Mouse (Mus musculus): ENCODE data around the gene Gabbr2. TPM values are rescaled to one million over a fixed set of nuclear protein-coding genes. Genes with fewer than 3 reads are reported as not detected.

Gene Gabbr2
- polyA plus RNA-seq (2015; fragmentation: Nextera tagmentation; extraction: Ambion mirVana), result 11.0 and 13.3 TPM in 2 replicates

- peak within 1 kb of the TSS; percentile 92 for H3K27ac ChIP-seq (ENCODE audit: low read depth, low read length)
- H3K27me3 ChIP-seq (replicated peaks; ENCODE audit: control insufficient read depth, insufficient read depth, low read length), result no peaks in the 10 kb centered on the region; the same call in 1 of the 2 replicates
- no peaks in the 10 kb centered on the region for H3K36me3 ChIP-seq (ENCODE audit: control insufficient read depth, insufficient read depth, low read length)
- no peaks in the 10 kb centered on the region for H3K9me3 ChIP-seq (ENCODE audit: control insufficient read depth, low read length)
- peak within 1 kb of the TSS; percentile 65 for H3K4me2 ChIP-seq (ENCODE audit: low read length)
- peak; percentile 77 for ATAC-seq
- 1% methylated on average over 65 of the region's 134 CpGs for WGBS
- H3K9ac ChIP-seq (ENCODE audit: low read depth, low read length), result peak within 1 kb of the TSS; percentile 91
- H3K4me1 ChIP-seq (ENCODE audit: control insufficient read depth, insufficient read depth, low read depth, low read length), result peaks cover 26% of the 10 kb centered on the region
- H3K4me3 ChIP-seq (ENCODE audit: low read length), result peak within 1 kb of the TSS; percentile 75
Observed at GRCm38 (mm10) chr4:46991016-46991958, at the start of gene Gabbr2. Gene Gabbr2, minus strand, starts transcription at chr4:46991873.

DNA sequence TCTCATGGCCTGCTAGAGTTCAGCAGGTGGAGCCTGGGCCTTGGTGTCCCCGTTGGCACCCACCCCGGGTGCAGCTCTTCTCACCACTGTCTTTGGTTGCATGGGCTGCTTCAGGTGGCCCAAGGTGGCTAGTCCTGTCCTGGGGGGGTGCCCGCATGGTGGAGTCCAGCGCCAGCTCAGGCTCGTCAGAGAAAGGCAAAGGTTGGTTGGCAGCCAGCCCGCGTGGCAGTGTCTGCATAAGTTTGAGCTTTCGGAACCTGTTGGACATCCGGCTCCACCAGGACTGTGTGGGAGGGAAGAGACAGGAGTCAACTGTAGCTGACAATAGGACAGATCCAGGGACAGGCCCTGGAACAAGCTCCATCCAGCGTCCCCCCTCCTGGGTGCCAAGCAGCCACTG, 47.9 kb upstream of the Gabbr2 start:
- WGBS, result 89% methylated on average over 10 of the region's 10 CpGs
- Histone ChIP-seq H3K9ac (ENCODE audit: low read depth, low read length) (no peak overlapping the region), H3K4me2 (ENCODE audit: low read length) (no peak overlapping the region), H3K27ac (ENCODE audit: low read depth, low read length) (no peak overlapping the region), H3K4me3 (ENCODE audit: low read length) (no peak overlapping the region), H3K27me3 (replicated peaks; ENCODE audit: control insufficient read depth, insufficient read depth, low read length) (no peaks in the 10 kb centered on the region), H3K36me3 (ENCODE audit: control insufficient read depth, insufficient read depth, low read length) (peaks cover 21% of the 10 kb centered on the region), H3K9me3 (ENCODE audit: control insufficient read depth, low read length) (no peaks in the 10 kb centered on the region), H3K4me1 (ENCODE audit: control insufficient read depth, insufficient read depth, low read depth, low read length) (no peaks in the 10 kb centered on the region)
- ATAC-seq, result no peak

GRCm38 (mm10) chr4:47037321-47037657, 45.6 kb upstream of the Gabbr2 start:
- Histone ChIP-seq H3K9me3 (ENCODE audit: control insufficient read depth, low read length) (no peaks in the 10 kb centered on the region), H3K4me2 (ENCODE audit: low read length) (no peak overlapping the region), H3K4me3 (ENCODE audit: low read length) (no peak overlapping the region), H3K4me1 (ENCODE audit: control insufficient read depth, insufficient read depth, low read depth, low read length) (no peaks in the 10 kb centered on the region), H3K27ac (ENCODE audit: low read depth, low read length) (no peak overlapping the region), H3K27me3 (replicated peaks; ENCODE audit: control insufficient read depth, insufficient read depth, low read length) (no peaks in the 10 kb centered on the region), H3K9ac (ENCODE audit: low read depth, low read length) (no peak overlapping the region), H3K36me3 (ENCODE audit: control insufficient read depth, insufficient read depth, low read length) (peaks cover 21% of the 10 kb centered on the region; the same call in 1 of the 2 replicates)
- 14% methylated on average over 5 of the region's 5 CpGs for WGBS
- peak; percentile 63 for ATAC-seq

DNA sequence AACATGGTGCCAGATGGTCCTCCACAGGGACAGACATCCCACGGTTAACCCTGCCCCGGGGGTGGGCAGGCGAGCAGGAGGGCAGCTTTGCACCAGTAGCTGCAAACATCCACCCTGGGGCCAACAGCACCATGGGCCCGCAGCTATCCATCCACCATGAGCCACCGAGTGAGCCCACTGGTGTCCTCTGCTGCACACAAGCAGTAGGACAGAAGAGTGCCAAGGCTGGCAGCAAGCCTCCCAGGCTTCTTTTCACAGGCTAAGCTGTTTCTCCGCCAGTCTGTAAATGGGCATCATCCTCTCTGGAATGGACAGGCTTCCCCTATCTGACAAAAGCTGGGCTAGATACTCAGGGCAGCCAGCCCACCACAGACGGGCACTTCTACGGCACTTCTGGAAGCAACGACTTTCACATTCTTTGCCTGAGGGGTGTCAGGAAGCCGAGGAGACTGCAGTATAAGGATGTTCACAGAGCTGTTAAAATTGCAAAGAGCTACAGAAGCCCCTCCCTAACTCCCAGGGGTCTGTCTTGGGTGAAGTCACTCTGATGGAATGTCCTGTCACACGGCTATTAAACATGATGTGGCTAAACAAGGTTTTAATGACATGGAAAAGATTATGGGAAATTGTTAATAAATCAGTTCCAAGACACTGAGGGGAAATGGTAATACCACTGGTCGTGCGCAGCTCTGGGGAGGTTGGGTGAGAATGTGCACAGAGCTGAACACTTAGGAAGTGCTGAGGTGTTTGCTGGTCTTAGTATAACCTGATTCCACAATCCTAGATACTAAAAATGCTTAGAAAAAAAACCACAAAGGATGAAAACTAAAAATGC, 45.0 kb upstream of the Gabbr2 start:
- Histone ChIP-seq H3K9me3 (ENCODE audit: control insufficient read depth, low read length) (no peaks in the 10 kb centered on the region), H3K4me3 (ENCODE audit: low read length) (no peak overlapping the region), H3K4me1 (ENCODE audit: control insufficient read depth, insufficient read depth, low read depth, low read length) (no peaks in the 10 kb centered on the region), H3K27me3 (replicated peaks; ENCODE audit: control insufficient read depth, insufficient read depth, low read length) (no peaks in the 10 kb centered on the region), H3K9ac (ENCODE audit: low read depth, low read length) (no peak overlapping the region), H3K27ac (ENCODE audit: low read depth, low read length) (no peak overlapping the region), H3K36me3 (ENCODE audit: control insufficient read depth, insufficient read depth, low read length) (peaks cover 21% of the 10 kb centered on the region; the same call in 1 of the 2 replicates), H3K4me2 (ENCODE audit: low read length) (no peak overlapping the region)
- peak; percentile 63 for ATAC-seq
- WGBS, result 42% methylated on average over 13 of the region's 13 CpGs

DNA sequence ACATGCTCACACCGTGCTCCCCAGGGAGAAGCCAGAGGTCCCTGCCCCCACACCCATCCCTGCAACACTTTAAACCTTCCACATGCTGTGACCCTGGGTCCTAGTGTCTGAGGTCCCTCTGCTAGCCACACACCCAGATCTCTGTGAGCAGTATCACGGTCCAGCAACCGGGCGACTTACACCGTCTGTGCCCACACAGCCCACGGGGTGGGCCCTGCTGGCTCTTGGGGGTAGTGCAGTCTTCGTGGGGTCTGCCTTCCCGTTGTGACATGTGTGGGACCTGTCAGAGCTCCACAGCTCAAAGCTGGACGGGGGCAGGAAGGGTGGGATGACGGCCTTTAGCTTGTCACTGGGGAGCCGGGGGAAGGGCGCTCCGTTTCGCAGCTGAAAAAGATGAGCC, 43.9 kb upstream of the Gabbr2 start:
- ATAC-seq, result no peak
- WGBS, result 69% methylated on average over 14 of the region's 14 CpGs
- no peak overlapping the region for H3K9ac ChIP-seq (ENCODE audit: low read depth, low read length)

GRCm38 (mm10) chr4:47032171-47032570, 40.5 kb upstream of the Gabbr2 start:
- H3K9ac ChIP-seq (ENCODE audit: low read depth, low read length), result no peak overlapping the region
- H3K4me2 ChIP-seq (ENCODE audit: low read length), result no peak overlapping the region
- H3K4me3 ChIP-seq (ENCODE audit: low read length), result no peak overlapping the region
- no peak overlapping the region for H3K27ac ChIP-seq (ENCODE audit: low read depth, low read length)
- H3K36me3 ChIP-seq (ENCODE audit: control insufficient read depth, insufficient read depth, low read length), result peaks cover 4% of the 10 kb centered on the region; the same call in 1 of the 2 replicates
- no peaks in the 10 kb centered on the region for H3K9me3 ChIP-seq (ENCODE audit: control insufficient read depth, low read length)
- no peaks in the 10 kb centered on the region for H3K27me3 ChIP-seq (replicated peaks; ENCODE audit: control insufficient read depth, insufficient read depth, low read length)
- H3K4me1 ChIP-seq (ENCODE audit: control insufficient read depth, insufficient read depth, low read depth, low read length), result no peaks in the 10 kb centered on the region
- WGBS, result 86% methylated on average over 8 of the region's 8 CpGs
- ATAC-seq, result no peak

More for the DNA sequence above, 43.9 kb upstream of the Gabbr2 start:
- no peaks in the 10 kb centered on the region for H3K4me1 ChIP-seq (ENCODE audit: control insufficient read depth, insufficient read depth, low read depth, low read length)
- peaks cover 19% of the 10 kb centered on the region; the same call in 1 of the 2 replicates for H3K36me3 ChIP-seq (ENCODE audit: control insufficient read depth, insufficient read depth, low read length)
- no peaks in the 10 kb centered on the region for H3K27me3 ChIP-seq (replicated peaks; ENCODE audit: control insufficient read depth, insufficient read depth, low read length)
- no peak overlapping the region for H3K27ac ChIP-seq (ENCODE audit: low read depth, low read length)
- no peak overlapping the region for H3K4me3 ChIP-seq (ENCODE audit: low read length)
- no peak overlapping the region for H3K4me2 ChIP-seq (ENCODE audit: low read length)
- H3K9me3 ChIP-seq (ENCODE audit: control insufficient read depth, low read length), result no peaks in the 10 kb centered on the region

GRCm38 (mm10) chr4:47028791-47029190, 37.1 kb upstream of the Gabbr2 start:
- 81% methylated on average over 5 of the region's 5 CpGs for WGBS
- H3K27ac ChIP-seq (ENCODE audit: low read depth, low read length), result no peak overlapping the region
- H3K4me2 ChIP-seq (ENCODE audit: low read length), result no peak overlapping the region
- ATAC-seq, result no peak
- no peak overlapping the region for H3K4me3 ChIP-seq (ENCODE audit: low read length)
- peaks cover 16% of the 10 kb centered on the region for H3K36me3 ChIP-seq (ENCODE audit: control insufficient read depth, insufficient read depth, low read length)
- H3K27me3 ChIP-seq (replicated peaks; ENCODE audit: control insufficient read depth, insufficient read depth, low read length), result no peaks in the 10 kb centered on the region
- H3K9ac ChIP-seq (ENCODE audit: low read depth, low read length), result no peak overlapping the region
- H3K9me3 ChIP-seq (ENCODE audit: control insufficient read depth, low read length), result no peaks in the 10 kb centered on the region
- H3K4me1 ChIP-seq (ENCODE audit: control insufficient read depth, insufficient read depth, low read depth, low read length), result no peaks in the 10 kb centered on the region

DNA sequence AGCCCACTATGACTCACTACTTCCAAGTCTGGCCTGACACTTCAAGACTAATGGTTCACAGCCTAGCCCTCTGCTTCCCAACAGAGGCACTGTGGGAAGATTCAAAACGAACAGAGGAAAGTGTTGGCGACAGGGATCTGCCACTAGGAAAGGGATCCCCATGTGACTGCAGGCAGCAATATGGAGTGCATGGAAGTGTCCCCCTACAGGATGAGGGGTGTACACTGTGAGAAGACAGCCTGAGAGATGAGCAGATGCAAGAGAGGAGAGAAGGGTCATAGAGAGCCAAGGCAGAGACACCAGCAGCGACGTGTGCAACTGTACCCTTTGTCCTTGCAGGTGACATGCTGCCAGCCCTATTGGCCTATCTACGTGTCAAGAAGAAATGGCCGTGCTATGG, 32.3 kb upstream of the Gabbr2 start:
- H3K9ac ChIP-seq (ENCODE audit: low read depth, low read length), result no peak overlapping the region
- no peak overlapping the region for H3K4me2 ChIP-seq (ENCODE audit: low read length)
- ATAC-seq, result no peak
- no peaks in the 10 kb centered on the region for H3K9me3 ChIP-seq (ENCODE audit: control insufficient read depth, low read length)
- H3K36me3 ChIP-seq (ENCODE audit: control insufficient read depth, insufficient read depth, low read length), result peaks cover 16% of the 10 kb centered on the region
- no peak overlapping the region for H3K27ac ChIP-seq (ENCODE audit: low read depth, low read length)
- 64% methylated on average over 6 of the region's 6 CpGs for WGBS
- no peaks in the 10 kb centered on the region for H3K4me1 ChIP-seq (ENCODE audit: control insufficient read depth, insufficient read depth, low read depth, low read length)
- H3K4me3 ChIP-seq (ENCODE audit: low read length), result no peak overlapping the region
- H3K27me3 ChIP-seq (replicated peaks; ENCODE audit: control insufficient read depth, insufficient read depth, low read length), result no peaks in the 10 kb centered on the region
